Mouse (Mus musculus): ENCODE data around the gene Auts2. TPM values are rescaled to one million over a fixed set of nuclear protein-coding genes. Genes with fewer than 3 reads are reported as not detected.

The Auts2 gene
- polyA plus RNA-seq, 1 experiment from 2014 or later = 71.4 TPM

DNA sequence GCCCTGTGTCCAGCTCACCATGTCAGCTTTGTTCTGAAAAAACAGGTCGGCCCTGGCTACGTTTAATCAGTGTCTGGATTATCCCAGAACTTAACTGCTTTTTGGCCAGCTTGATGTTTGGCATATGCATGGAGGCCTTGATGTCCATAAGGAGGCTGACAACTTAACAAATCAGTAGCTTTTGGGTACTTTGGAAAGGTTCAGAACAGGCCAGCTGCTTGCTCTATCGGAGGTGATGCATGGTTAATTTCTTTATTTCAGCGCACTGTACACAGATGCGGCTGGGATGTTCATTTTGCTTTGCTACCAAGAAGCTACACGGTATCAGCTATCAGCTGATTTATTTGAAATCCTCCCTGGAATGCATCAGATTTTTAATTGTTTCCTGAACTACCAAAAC lies 741.2 kb downstream of the Auts2 start:
- peaks cover 7% of the 10 kb centered on the region; the same call in 1 of the 2 replicates for H3K4me1 ChIP-seq (replicated peaks; ENCODE audit: control insufficient read depth, insufficient read depth, low read length)
- no peak overlapping the region for H3K4me3 ChIP-seq (ENCODE audit: low read depth, low read length)
- H3K4me2 ChIP-seq (ENCODE audit: low read depth, low read length, severe bottlenecking) = no peak overlapping the region
- no peak for ATAC-seq (replicated peaks; ENCODE audit: low FRiP score)
- H3K36me3 ChIP-seq (ENCODE audit: control insufficient read depth, insufficient read depth, low read length) = no peaks in the 10 kb centered on the region
- no peak for DNase-seq (ENCODE audit: low spot score)
- H3K27ac ChIP-seq (ENCODE audit: low read depth, low read length) = no peak overlapping the region
- no peak overlapping the region for H3K9ac ChIP-seq (ENCODE audit: low read length)
- no peaks in the 10 kb centered on the region for H3K27me3 ChIP-seq (ENCODE audit: control insufficient read depth, insufficient read depth, low read length)
- H3K9me3 ChIP-seq (ENCODE audit: control insufficient read depth, low read length) = no peaks in the 10 kb centered on the region
- 70% methylated on average over 6 of the region's 6 CpGs for WGBS

DNA sequence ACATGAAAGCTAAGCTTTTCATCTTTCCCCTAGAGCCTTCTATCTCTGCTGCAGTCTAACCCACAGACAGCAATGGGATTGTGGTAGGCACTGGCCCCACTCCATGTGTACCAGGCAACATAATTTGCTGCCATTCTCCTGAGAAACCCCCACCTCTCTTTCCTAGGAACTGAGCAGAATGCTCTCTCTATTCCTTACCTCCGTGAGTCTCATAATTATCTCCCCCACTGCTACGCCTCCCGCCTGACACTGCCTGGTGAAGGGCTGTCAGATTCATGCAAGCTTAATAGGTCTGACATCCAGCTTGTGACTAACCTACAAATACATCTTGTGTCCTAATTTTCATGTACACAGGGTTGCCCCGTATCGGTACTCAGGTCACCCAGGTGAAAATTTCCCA lies 744.8 kb downstream of the Auts2 start:
- DNase-seq (ENCODE audit: low spot score) = no peak
- Histone ChIP-seq H3K9me3 (ENCODE audit: control insufficient read depth, low read length) (no peaks in the 10 kb centered on the region), H3K36me3 (ENCODE audit: control insufficient read depth, insufficient read depth, low read length) (no peaks in the 10 kb centered on the region), H3K27me3 (ENCODE audit: control insufficient read depth, insufficient read depth, low read length) (peaks cover under 1% of the 10 kb centered on the region; the same call in 1 of the 2 replicates), H3K27ac (ENCODE audit: low read depth, low read length) (no peak overlapping the region), H3K4me2 (ENCODE audit: low read depth, low read length, severe bottlenecking) (no peak overlapping the region), H3K4me3 (ENCODE audit: low read depth, low read length) (no peak overlapping the region), H3K4me1 (replicated peaks; ENCODE audit: control insufficient read depth, insufficient read depth, low read length) (peaks cover 18% of the 10 kb centered on the region; the same call in 1 of the 2 replicates), H3K9ac (ENCODE audit: low read length) (no peak overlapping the region)
- 0 out of 2 replicates have a peak, but pooled peaks have one; percentile 13 for ATAC-seq (replicated peaks; ENCODE audit: low FRiP score)
- 68% methylated on average over 5 of the region's 5 CpGs for WGBS

DNA sequence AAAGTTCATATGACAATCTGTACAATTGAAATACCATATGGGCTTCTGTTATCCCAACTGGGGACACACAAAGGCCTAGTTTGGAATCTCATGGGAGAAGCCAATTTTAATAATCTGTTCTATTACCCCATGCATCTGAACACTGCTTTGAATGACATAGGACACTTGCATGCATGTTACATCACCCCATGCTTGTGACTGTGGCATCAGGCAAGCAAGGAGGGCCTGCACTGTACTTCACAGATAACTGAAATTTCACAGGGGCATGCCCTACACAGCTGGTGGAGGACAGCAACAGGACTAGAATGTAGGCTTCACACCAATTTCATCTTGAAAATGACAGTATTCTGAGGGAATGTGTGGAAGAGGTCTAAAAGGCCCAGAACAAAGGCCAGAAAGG lies 746.1 kb downstream of the Auts2 start:
- no peak overlapping the region for H3K27ac ChIP-seq (ENCODE audit: low read depth, low read length)
- no peak overlapping the region for H3K4me3 ChIP-seq (ENCODE audit: low read depth, low read length)
- no peak for ATAC-seq (replicated peaks; ENCODE audit: low FRiP score)
- H3K27me3 ChIP-seq (ENCODE audit: control insufficient read depth, insufficient read depth, low read length) = peaks cover 2% of the 10 kb centered on the region; the same call in 1 of the 2 replicates
- no peaks in the 10 kb centered on the region for H3K9me3 ChIP-seq (ENCODE audit: control insufficient read depth, low read length)
- no peaks in the 10 kb centered on the region for H3K36me3 ChIP-seq (ENCODE audit: control insufficient read depth, insufficient read depth, low read length)
- no peak for DNase-seq (ENCODE audit: low spot score)
- H3K9ac ChIP-seq (ENCODE audit: low read length) = no peak overlapping the region
- no peak overlapping the region for H3K4me2 ChIP-seq (ENCODE audit: low read depth, low read length, severe bottlenecking)
- peaks cover 18% of the 10 kb centered on the region; the same call in 1 of the 2 replicates for H3K4me1 ChIP-seq (replicated peaks; ENCODE audit: control insufficient read depth, insufficient read depth, low read length)

DNA sequence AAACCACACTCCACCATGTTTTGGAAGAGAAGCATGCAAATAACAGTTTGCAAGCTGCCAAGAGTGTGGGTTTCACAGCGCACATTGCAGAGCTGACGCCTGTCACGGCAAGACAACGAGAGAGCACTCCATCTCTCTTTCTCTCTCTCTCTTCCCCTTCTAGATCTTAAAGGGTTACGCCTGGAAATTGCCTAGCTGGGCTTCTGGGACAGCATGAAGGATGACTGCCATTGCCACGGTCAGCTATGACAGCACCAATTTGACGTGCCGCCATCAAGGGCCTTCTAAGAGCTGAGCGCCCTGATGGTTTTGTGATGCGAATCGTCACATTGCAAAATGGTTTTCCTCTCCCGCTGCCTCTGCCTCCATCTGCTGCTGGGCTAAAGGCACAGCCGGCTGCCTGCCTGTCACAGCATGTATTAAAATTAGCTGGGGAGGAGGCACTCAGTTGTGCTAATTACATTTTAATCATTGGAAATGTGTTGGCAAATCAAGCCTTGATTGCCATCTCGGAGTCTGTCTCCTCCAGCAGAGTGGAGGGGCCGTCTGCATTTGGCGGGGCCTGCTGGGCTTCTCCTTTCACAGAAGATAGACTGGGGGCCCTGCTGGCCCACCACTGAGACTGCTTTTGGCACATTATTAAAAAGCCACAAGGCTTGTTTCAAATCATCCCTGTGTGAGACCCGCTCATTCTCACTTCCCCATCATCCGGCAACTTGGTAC lies 748.6 kb downstream of the Auts2 start:
- ATAC-seq (replicated peaks; ENCODE audit: low FRiP score) (peak; percentile 66), DNase-seq (ENCODE audit: low spot score) (peak; percentile 58)
- Histone ChIP-seq H3K27me3 (ENCODE audit: control insufficient read depth, insufficient read depth, low read length) (peaks cover 2% of the 10 kb centered on the region; the same call in 1 of the 2 replicates), H3K4me1 (replicated peaks; ENCODE audit: control insufficient read depth, insufficient read depth, low read length) (peaks cover 12% of the 10 kb centered on the region; the same call in 1 of the 2 replicates), H3K27ac (ENCODE audit: low read depth, low read length) (peak overlapping the region; percentile 43; the same call in 1 of the 2 replicates), H3K4me3 (ENCODE audit: low read depth, low read length) (no peak overlapping the region), H3K4me2 (ENCODE audit: low read depth, low read length, severe bottlenecking) (0 out of 2 replicates have a peak overlapping the region, but pooled peaks have one; percentile 9), H3K36me3 (ENCODE audit: control insufficient read depth, insufficient read depth, low read length) (no peaks in the 10 kb centered on the region), H3K9ac (ENCODE audit: low read length) (no peak overlapping the region), H3K9me3 (ENCODE audit: control insufficient read depth, low read length) (no peaks in the 10 kb centered on the region)
- WGBS = 41% methylated on average over 18 of the region's 18 CpGs

DNA sequence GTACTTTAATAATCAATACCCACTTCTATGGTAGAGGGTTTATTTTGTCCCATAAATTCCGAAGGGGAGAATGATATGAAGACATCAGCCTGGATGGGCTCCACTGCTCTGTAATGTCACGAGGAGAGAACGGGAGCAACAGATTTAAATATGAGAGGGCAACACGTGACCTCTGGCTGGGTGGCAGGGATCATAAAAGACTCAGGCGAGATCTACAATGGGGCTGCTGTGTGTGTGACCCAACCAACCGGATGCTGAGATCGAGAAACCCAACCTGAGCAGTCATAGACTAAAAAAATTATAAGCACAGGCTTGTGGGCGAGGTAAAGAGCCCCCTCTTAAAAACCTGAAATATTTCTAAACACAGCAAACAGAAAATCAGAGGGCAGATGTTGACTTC lies 753.5 kb downstream of the Auts2 start:
- WGBS = 76% methylated on average over 8 of the region's 8 CpGs
- H3K27me3 ChIP-seq (ENCODE audit: control insufficient read depth, insufficient read depth, low read length) = peaks cover 2% of the 10 kb centered on the region; the same call in 1 of the 2 replicates

DNA sequence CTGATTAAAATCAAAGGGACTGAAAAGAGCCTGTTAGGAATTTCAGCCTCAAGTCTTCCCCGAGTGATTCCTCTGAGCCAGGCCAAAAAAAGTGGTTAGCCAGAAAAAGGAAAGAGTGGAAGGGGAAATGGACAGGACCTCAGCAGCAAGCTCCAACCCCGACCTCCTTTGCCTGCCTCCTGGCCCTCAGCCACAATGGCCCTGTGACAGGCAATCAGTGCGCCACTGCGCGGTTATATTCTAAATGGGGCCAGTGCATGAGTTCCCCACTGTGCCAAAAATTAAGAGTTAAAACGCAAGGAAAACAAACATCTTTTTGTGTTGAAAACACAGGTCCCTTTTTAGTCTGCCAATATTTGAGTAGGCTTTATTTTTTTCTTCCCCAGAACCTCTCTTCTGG lies 755.1 kb downstream of the Auts2 start:
- ATAC-seq (replicated peaks; ENCODE audit: low FRiP score) (no peak), DNase-seq (ENCODE audit: low spot score) (no peak)
- WGBS = 42% methylated on average over 6 of the region's 6 CpGs
- H3K4me3 ChIP-seq (ENCODE audit: low read depth, low read length) = no peak overlapping the region
- no peak overlapping the region for H3K9ac ChIP-seq (ENCODE audit: low read length)
- no peak overlapping the region for H3K4me2 ChIP-seq (ENCODE audit: low read depth, low read length, severe bottlenecking)
- no peaks in the 10 kb centered on the region for H3K36me3 ChIP-seq (ENCODE audit: control insufficient read depth, insufficient read depth, low read length)
- H3K27ac ChIP-seq (ENCODE audit: low read depth, low read length) = no peak overlapping the region
- no peaks in the 10 kb centered on the region for H3K9me3 ChIP-seq (ENCODE audit: control insufficient read depth, low read length)
- H3K27me3 ChIP-seq (ENCODE audit: control insufficient read depth, insufficient read depth, low read length) = no peaks in the 10 kb centered on the region
- H3K4me1 ChIP-seq (replicated peaks; ENCODE audit: control insufficient read depth, insufficient read depth, low read length) = no peaks in the 10 kb centered on the region; the same call in 1 of the 2 replicates

More for the DNA sequence above, 753.5 kb downstream of the Auts2 start:
- no peak overlapping the region for H3K27ac ChIP-seq (ENCODE audit: low read depth, low read length)
- no peak overlapping the region for H3K4me3 ChIP-seq (ENCODE audit: low read depth, low read length)
- no peaks in the 10 kb centered on the region for H3K9me3 ChIP-seq (ENCODE audit: control insufficient read depth, low read length)
- H3K4me1 ChIP-seq (replicated peaks; ENCODE audit: control insufficient read depth, insufficient read depth, low read length) = peaks cover 4% of the 10 kb centered on the region; the same call in 1 of the 2 replicates
- DNase-seq (ENCODE audit: low spot score) = no peak
- H3K4me2 ChIP-seq (ENCODE audit: low read depth, low read length, severe bottlenecking) = no peak overlapping the region
- H3K36me3 ChIP-seq (ENCODE audit: control insufficient read depth, insufficient read depth, low read length) = no peaks in the 10 kb centered on the region
- no peak for ATAC-seq (replicated peaks; ENCODE audit: low FRiP score)
- no peak overlapping the region for H3K9ac ChIP-seq (ENCODE audit: low read length)

DNA sequence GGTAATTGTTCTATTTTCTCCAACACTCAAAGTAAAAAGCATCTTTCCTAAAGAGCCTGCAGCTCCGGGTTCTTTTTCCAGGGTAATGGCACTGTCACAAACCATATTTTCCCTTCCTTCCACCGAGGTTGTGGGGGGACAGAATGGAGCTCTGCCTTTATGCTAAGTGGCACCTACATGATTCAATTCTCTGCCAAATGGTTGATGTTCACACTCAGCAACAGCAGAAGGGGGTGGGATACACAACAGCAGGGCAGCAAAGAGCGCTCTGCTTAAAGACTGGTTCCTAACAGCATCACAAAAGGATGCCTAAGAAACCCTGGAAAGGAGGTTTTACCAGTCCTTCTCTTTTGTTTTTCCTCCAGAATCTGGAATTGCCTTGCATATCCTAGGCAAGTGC lies 759.9 kb downstream of the Auts2 start:
- Histone ChIP-seq H3K4me2 (ENCODE audit: low read depth, low read length, severe bottlenecking) (no peak overlapping the region), H3K27me3 (ENCODE audit: control insufficient read depth, insufficient read depth, low read length) (no peaks in the 10 kb centered on the region), H3K9ac (ENCODE audit: low read length) (no peak overlapping the region), H3K36me3 (ENCODE audit: control insufficient read depth, insufficient read depth, low read length) (no peaks in the 10 kb centered on the region), H3K9me3 (ENCODE audit: control insufficient read depth, low read length) (no peaks in the 10 kb centered on the region), H3K27ac (ENCODE audit: low read depth, low read length) (no peak overlapping the region), H3K4me1 (replicated peaks; ENCODE audit: control insufficient read depth, insufficient read depth, low read length) (no peaks in the 10 kb centered on the region; the same call in 1 of the 2 replicates), H3K4me3 (ENCODE audit: low read depth, low read length) (no peak overlapping the region)
- no peak for DNase-seq (ENCODE audit: low spot score)
- no peak for ATAC-seq (replicated peaks; ENCODE audit: low FRiP score)
- 23% methylated on average over 3 of the region's 3 CpGs for WGBS

DNA sequence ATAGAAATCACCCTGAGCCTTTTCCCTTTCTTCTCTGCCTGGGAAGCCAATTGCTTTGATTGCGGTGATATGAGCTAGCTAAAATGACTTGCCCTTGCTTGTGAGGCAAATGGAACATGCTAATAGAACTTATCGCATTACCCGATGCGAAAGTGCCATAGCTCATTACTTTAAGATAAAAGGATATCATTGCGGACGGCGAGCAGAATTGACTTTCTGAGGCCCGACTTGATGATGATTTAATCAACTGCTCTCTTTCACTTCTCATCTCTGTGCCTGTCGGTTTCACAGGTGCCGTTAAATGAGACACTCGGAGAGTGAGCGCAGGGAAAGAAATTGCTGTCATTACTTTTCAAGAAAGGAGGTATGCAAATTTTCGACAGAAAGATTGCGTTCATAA lies 762.1 kb downstream of the Auts2 start:
- H3K4me2 ChIP-seq (ENCODE audit: low read depth, low read length, severe bottlenecking) = no peak overlapping the region
- no peaks in the 10 kb centered on the region for H3K9me3 ChIP-seq (ENCODE audit: control insufficient read depth, low read length)
- 87% methylated on average over 14 of the region's 14 CpGs for WGBS
- H3K9ac ChIP-seq (ENCODE audit: low read length) = no peak overlapping the region
- H3K27ac ChIP-seq (ENCODE audit: low read depth, low read length) = no peak overlapping the region
- H3K4me1 ChIP-seq (replicated peaks; ENCODE audit: control insufficient read depth, insufficient read depth, low read length) = no peaks in the 10 kb centered on the region; the same call in 1 of the 2 replicates
- H3K36me3 ChIP-seq (ENCODE audit: control insufficient read depth, insufficient read depth, low read length) = no peaks in the 10 kb centered on the region
- DNase-seq (ENCODE audit: low spot score) = no peak
- no peaks in the 10 kb centered on the region for H3K27me3 ChIP-seq (ENCODE audit: control insufficient read depth, insufficient read depth, low read length)
- H3K4me3 ChIP-seq (ENCODE audit: low read depth, low read length) = no peak overlapping the region
- ATAC-seq (replicated peaks; ENCODE audit: low FRiP score) = no peak

DNA sequence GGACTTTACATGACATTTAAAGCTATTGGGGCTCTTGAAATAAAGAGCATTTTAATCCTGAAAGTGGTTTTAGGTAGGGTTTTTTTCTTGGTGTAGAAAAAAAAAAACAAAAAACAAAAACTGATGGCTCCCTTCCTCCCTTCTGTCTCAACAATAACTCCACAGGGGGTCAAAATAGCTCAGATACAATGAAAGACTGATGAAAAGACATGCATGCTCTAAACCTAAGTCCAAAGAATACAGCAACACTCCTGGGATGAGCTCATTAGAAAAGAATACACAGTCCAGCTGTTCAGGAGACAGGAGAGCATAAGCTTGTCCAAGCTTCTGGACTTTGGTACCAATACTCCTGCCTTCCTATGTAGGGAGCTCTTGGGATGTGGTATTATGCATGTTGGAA lies 764.0 kb downstream of the Auts2 start:
- Histone ChIP-seq H3K4me2 (ENCODE audit: low read depth, low read length, severe bottlenecking) (no peak overlapping the region), H3K4me1 (replicated peaks; ENCODE audit: control insufficient read depth, insufficient read depth, low read length) (no peaks in the 10 kb centered on the region; the same call in 1 of the 2 replicates)
- DNase-seq (ENCODE audit: low spot score) = no peak

More for the DNA sequence above, 764.0 kb downstream of the Auts2 start:
- no peak for ATAC-seq (replicated peaks; ENCODE audit: low FRiP score)
- no peaks in the 10 kb centered on the region for H3K27me3 ChIP-seq (ENCODE audit: control insufficient read depth, insufficient read depth, low read length)
- H3K9me3 ChIP-seq (ENCODE audit: control insufficient read depth, low read length) = no peaks in the 10 kb centered on the region
- H3K36me3 ChIP-seq (ENCODE audit: control insufficient read depth, insufficient read depth, low read length) = no peaks in the 10 kb centered on the region
- no peak overlapping the region for H3K27ac ChIP-seq (ENCODE audit: low read depth, low read length)
- H3K4me3 ChIP-seq (ENCODE audit: low read depth, low read length) = no peak overlapping the region
- H3K9ac ChIP-seq (ENCODE audit: low read length) = no peak overlapping the region

Data from forebrain, embryonic 11.5 days (tissue).